Mouse (Mus musculus) liver, embryonic 16.5 days (tissue): Measurements from ENCODE around the gene Smarca2. TPM values are rescaled to one million over a fixed set of nuclear protein-coding genes. Genes with fewer than 3 reads are reported as not detected.
"Not testable (repeated sequence)": the region's sequence is repeated elsewhere in the genome, so short reads cannot be mapped to it uniquely, and the experiment has no call there.

Source experiments
- ATAC-seq: fragments of 200-750 bp; cut with Nextera tagmentation; 2 replicates; pipeline ENCODE4 v1.8.0; 2017; ENCODE audit warnings: low read depth, mild to moderate bottlenecking, moderate number of reproducible peaks, moderate library complexity
- H3K27ac ChIP-seq: fragments of 300-500 bp; sonication (generic); 2 replicates; pipeline ENCODE4 v1.5.1; 2014; ENCODE audit warnings: mild to moderate bottlenecking, low read length
- H3K27me3 ChIP-seq: fragments of 300-500 bp; sonication (generic); 2 replicates; pipeline ENCODE4 v1.6.1; 2014; ENCODE audit warnings: low read depth, low read length, mixed read lengths; ENCODE audit not compliant: control insufficient read depth, insufficient read depth
- H3K36me3 ChIP-seq: fragments of 300-500 bp; sonication (generic); 2 replicates; pipeline ENCODE4 v1.6.1; 2014; ENCODE audit warnings: mild to moderate bottlenecking; ENCODE audit not compliant: control insufficient read depth, insufficient read depth
- H3K4me1 ChIP-seq: fragments of 300-500 bp; sonication (generic); 2 replicates; pipeline ENCODE4 v1.6.1; 2014; ENCODE audit warnings: low read depth, low read length, mixed read lengths; ENCODE audit not compliant: control insufficient read depth
- H3K4me2 ChIP-seq: fragments of 300-500 bp; sonication (generic); 2 replicates; pipeline ENCODE4 v1.6.1; 2014; ENCODE audit warnings: low read depth, low read length, mixed read lengths
- H3K4me3 ChIP-seq: fragments of 300-500 bp; sonication (generic); 2 replicates; pipeline ENCODE4 v1.5.1; 2014; ENCODE audit warnings: low read depth, mild to moderate bottlenecking, low read length
- H3K9ac ChIP-seq: fragments of 300-500 bp; sonication (generic); 2 replicates; pipeline ENCODE4 v1.6.1; 2014; ENCODE audit warnings: low read depth, low read length
- H3K9me3 ChIP-seq: fragments of 300-500 bp; sonication (generic); replicated peaks from 2 replicates; pipeline ENCODE4 v1.6.1; 2016; ENCODE audit warnings: low read length; ENCODE audit not compliant: control insufficient read depth
- WGBS: fragments of 180-500 bp; shearing (Covaris S2); extraction: QIAGEN DNeasy Blood & Tissue Kit; methylation state at CpG from one replicate; pipeline ENCODE4 v1.1.7; 2014; ENCODE audit not compliant: insufficient replicate concordance; 5-methylcytosine and 5-hydroxymethylcytosine counted together
- polyA plus RNA-seq: library from polyadenylated mRNA; unstranded; fragments of >200 nt; fragmentation: Nextera tagmentation; extraction: Ambion mirVana; gene quantifications from 2 replicates; pipeline ENCODE4 v1.2.1, GENCODE M21; 2015

Gene Smarca2
- polyA plus RNA-seq, 1 experiment from 2014 or later: 5.4 TPM

DNA sequence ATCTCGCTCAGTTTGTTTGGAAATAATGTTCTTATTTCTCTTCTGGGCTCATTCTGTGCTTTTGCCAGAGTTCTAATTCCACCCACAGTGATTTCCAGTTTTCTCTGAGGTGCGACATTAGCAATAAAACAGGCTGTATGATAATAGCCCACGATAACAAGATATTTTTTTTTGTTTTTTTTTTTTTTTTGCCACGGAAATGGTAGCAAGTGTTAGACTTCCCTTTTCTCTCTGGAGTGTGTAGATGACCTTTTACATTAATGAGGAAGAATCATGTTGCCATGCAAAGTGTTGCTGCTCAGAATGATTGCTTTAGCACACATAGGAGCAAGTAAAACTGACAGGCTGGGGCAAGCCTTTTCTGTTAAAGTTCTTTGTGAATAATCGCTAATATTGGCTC lies 61.5 kb downstream of the Smarca2 start:
- Histone ChIP-seq H3K27me3 (no peaks in the 10 kb centered on the region), H3K36me3 (no peaks in the 10 kb centered on the region), H3K27ac (no peak overlapping the region), H3K9me3 (no peaks in the 10 kb centered on the region), H3K4me1 (no peaks in the 10 kb centered on the region), H3K9ac (no peak overlapping the region), H3K4me2 (no peak overlapping the region), H3K4me3 (no peak overlapping the region)
- 35% methylated on average over 5 of the region's 5 CpGs for WGBS
- ATAC-seq: no peak

DNA sequence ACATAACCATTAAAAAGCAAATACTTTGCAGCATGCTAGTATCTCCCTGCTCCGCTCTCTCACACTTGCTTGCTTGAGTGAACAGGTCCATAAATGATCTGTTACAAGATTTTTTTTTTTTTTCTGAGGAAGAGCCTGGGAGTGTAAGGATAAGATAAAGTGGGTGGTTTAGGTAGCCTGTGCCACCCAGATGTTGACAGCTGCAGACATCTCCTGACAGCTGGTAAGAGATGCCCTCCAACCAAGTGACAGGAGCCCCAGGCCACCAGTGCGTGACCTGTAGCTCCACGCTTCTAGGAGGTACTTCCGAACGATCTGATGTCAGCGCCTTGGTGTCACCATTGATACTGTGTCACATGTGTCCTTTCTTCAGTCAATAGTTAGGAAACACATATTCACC lies 65.2 kb downstream of the Smarca2 start:
- no peak overlapping the region for H3K9ac ChIP-seq
- WGBS: 52% methylated on average over 6 of the region's 6 CpGs
- peak; percentile 66 for ATAC-seq
- H3K27me3 ChIP-seq: no peaks in the 10 kb centered on the region
- H3K4me1 ChIP-seq: no peaks in the 10 kb centered on the region
- no peaks in the 10 kb centered on the region for H3K36me3 ChIP-seq
- no peak overlapping the region for H3K4me2 ChIP-seq
- H3K9me3 ChIP-seq: no peaks in the 10 kb centered on the region
- H3K27ac ChIP-seq: no peak overlapping the region
- H3K4me3 ChIP-seq: no peak overlapping the region

DNA sequence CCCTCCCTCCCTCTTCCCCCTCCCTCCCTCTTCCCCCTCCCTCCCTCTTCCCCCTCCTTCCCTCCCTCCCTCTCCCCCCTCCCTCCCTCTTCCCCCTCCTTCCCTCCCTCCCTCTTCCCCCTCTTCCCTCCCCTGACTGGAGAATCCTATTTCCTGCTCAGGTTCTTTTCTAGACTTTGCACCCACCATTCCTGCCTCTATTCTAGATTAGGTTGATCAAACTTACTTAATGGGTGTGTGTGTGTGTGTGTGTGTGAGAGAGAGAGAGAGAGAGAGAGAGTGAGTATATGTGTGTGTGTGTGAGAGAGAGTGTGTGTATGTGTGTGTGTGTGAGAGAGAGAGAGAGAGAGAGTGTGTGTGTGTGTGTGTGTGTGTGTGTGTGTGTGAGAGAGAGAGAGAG lies 66.6 kb downstream of the Smarca2 start:
- H3K36me3 ChIP-seq, H3K27me3 ChIP-seq, H3K9me3 ChIP-seq, ATAC-seq, H3K4me3 ChIP-seq, H3K9ac ChIP-seq, H3K4me2 ChIP-seq, H3K4me1 ChIP-seq, H3K27ac ChIP-seq: not testable (repeated sequence)

DNA sequence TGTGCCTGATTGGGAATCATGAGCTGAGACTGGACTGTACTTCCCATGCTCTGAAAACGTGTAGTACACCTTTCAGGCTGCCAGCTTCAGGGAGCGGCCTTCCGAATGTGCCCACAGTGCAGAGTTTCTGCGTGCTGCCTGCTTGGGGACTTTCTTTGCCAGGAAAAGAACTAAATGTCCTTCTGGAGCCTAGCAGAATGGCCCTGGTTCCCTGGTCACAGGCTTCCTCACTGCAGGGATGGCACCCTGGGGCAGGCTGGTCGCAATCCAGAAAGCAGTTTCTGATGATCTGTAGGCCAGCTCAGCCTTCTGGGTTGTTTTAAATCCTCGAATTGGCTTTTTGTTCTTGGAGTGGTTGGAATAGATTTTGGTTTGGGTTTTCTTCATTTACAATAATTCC lies 71.1 kb downstream of the Smarca2 start:
- ATAC-seq: no peak
- Histone ChIP-seq H3K9ac (no peak overlapping the region), H3K27me3 (no peaks in the 10 kb centered on the region), H3K4me1 (no peaks in the 10 kb centered on the region), H3K27ac (no peak overlapping the region), H3K4me3 (no peak overlapping the region), H3K4me2 (no peak overlapping the region), H3K9me3 (no peaks in the 10 kb centered on the region), H3K36me3 (no peaks in the 10 kb centered on the region)
- WGBS: 62% methylated on average over 6 of the region's 6 CpGs

DNA sequence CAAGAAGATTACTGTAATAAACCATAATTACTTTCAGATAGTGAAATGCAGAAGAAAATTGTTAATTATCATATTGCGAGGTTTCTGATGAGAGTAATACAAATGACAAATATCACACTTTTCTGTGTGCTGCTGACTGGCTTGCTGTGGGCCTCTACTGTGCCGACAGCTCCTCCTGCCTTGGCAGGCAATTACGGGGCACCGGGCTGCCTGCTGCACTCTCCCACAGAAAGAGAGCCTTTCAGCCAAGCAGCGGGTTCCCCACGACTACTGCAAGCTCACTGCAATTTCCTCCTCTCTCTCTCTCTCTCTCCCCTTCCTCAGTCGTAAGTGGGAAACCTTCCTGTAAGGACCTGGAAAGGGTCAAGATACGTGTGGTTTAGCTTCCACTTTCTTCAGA lies 73.7 kb downstream of the Smarca2 start:
- no peak for ATAC-seq
- H3K4me2 ChIP-seq: no peak overlapping the region
- no peaks in the 10 kb centered on the region for H3K27me3 ChIP-seq
- no peak overlapping the region for H3K4me3 ChIP-seq
- no peak overlapping the region for H3K9ac ChIP-seq
- no peaks in the 10 kb centered on the region for H3K9me3 ChIP-seq
- no peaks in the 10 kb centered on the region for H3K4me1 ChIP-seq
- WGBS: 58% methylated on average over 8 of the region's 8 CpGs
- no peaks in the 10 kb centered on the region for H3K36me3 ChIP-seq
- no peak overlapping the region for H3K27ac ChIP-seq

DNA sequence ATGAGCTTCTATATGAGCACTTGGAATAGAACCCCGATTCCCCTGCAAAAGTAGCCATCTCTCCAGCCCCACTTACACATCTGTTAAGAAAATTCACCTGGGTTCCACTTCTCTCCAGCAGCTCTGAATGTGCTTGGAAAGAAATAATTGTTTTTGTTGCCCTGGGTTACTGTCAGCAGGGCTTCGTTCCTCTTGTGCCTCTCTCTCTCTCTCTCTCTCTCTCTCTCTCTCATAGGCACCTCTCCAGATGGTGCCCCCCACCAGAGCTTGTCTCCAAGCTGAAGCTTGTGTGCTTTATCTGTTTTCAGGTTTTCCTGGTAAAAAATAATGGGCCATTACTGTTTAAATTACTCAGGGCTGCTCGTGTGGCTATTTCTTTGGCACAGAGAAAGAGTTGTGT lies 74.8 kb downstream of the Smarca2 start:
- no peak for ATAC-seq
- Histone ChIP-seq H3K36me3 (no peaks in the 10 kb centered on the region), H3K27ac (no peak overlapping the region), H3K4me2 (no peak overlapping the region), H3K9ac (no peak overlapping the region), H3K27me3 (no peaks in the 10 kb centered on the region), H3K4me1 (no peaks in the 10 kb centered on the region), H3K4me3 (no peak overlapping the region), H3K9me3 (no peaks in the 10 kb centered on the region)
- WGBS: 59% methylated on average over 3 of the region's 3 CpGs

DNA sequence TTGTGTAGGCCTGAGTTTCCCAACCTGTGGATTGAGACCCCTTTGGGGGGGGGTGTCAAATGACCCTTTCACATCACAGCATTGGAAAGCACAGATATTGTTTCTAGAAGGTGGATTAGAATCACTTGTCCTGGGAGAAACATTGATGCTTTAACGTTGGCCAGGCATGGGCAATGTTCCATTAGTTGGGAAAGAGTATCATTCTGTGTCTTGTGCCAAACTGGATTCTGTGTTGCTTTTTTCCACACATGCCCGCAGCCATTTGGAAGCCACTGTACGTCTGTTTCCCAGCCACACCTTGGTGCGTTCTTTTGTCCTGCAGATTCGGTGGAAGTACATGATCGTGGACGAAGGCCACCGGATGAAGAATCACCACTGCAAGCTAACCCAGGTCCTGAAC lies 76.7 kb downstream of the Smarca2 start:
- H3K4me3 ChIP-seq: no peak overlapping the region
- no peaks in the 10 kb centered on the region for H3K27me3 ChIP-seq
- H3K4me2 ChIP-seq: no peak overlapping the region
- WGBS: 80% methylated on average over 8 of the region's 8 CpGs
- no peaks in the 10 kb centered on the region for H3K4me1 ChIP-seq
- ATAC-seq: no peak
- no peak overlapping the region for H3K27ac ChIP-seq
- no peak overlapping the region for H3K9ac ChIP-seq
- no peaks in the 10 kb centered on the region for H3K9me3 ChIP-seq
- H3K36me3 ChIP-seq: no peaks in the 10 kb centered on the region

DNA sequence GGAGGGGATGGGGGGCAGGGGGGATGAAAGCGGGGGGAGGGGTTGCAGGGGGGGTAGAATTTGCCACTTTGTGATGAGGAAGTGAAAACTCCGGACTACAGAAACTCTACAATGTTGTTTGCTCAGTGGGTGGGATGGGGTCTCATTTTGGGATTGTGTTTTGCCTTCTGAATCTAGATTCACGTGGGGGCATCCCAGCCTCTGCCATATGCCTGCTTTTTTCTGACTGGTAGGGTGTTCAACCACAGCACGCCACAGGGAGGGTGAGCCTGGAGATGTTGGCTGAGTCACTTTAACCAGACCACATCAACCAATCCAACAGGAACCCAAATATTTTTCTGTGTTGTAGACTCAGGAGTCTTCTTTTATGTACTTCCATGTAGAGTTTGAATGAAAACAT lies 77.3 kb downstream of the Smarca2 start:
- no peak for ATAC-seq
- 69% methylated on average over 4 of the region's 4 CpGs for WGBS
- no peak overlapping the region for H3K4me2 ChIP-seq
- no peaks in the 10 kb centered on the region for H3K36me3 ChIP-seq
- H3K27me3 ChIP-seq: no peaks in the 10 kb centered on the region
- no peaks in the 10 kb centered on the region for H3K9me3 ChIP-seq
- H3K9ac ChIP-seq: no peak overlapping the region
- no peak overlapping the region for H3K27ac ChIP-seq
- no peak overlapping the region for H3K4me3 ChIP-seq
- no peaks in the 10 kb centered on the region for H3K4me1 ChIP-seq

DNA sequence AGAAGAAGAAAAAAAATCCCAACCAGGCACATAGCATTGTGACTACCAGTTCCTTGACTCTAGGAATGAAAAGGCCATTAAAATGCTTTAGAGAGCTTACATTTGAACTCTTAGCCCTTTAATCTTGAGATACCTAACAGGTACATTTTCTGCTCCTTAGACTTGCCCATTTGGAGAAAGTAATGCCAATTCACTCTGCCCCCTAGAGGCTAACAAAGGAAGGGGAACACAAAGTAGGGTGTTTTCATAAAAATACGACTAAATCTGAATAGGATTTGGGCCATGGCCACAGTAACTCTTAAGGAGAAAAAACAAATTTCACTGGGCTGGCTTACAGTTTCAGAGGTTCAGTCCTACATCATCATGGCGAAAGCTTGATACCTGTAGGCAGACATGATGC lies 77.9 kb downstream of the Smarca2 start:
- no peak for ATAC-seq
- Histone ChIP-seq H3K9me3 (no peaks in the 10 kb centered on the region), H3K4me1 (no peaks in the 10 kb centered on the region), H3K27ac (no peak overlapping the region), H3K4me3 (no peak overlapping the region), H3K4me2 (no peak overlapping the region), H3K36me3 (no peaks in the 10 kb centered on the region), H3K9ac (no peak overlapping the region), H3K27me3 (no peaks in the 10 kb centered on the region)
- 72% methylated on average over 2 of the region's 2 CpGs for WGBS

DNA sequence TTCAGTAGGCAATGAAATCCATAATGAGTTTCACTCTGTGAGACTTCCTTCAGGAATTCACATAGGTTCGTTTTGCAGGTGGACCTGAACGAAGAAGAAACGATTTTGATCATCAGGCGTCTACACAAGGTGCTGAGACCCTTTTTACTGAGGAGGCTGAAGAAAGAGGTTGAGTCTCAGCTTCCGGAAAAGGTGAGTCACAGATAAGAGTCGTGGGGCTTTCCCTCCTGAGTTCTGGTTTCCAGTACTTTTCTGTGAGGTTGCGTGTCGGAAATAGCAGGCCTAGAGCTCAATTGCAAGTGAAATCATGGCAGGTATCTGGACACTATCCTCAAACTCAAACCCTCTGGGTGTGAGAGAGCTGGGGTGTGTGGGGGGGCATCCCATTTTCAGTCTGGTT lies 78.9 kb downstream of the Smarca2 start:
- Histone ChIP-seq H3K27me3 (no peaks in the 10 kb centered on the region), H3K36me3 (no peaks in the 10 kb centered on the region), H3K4me1 (no peaks in the 10 kb centered on the region), H3K27ac (no peak overlapping the region), H3K9me3 (no peaks in the 10 kb centered on the region), H3K9ac (no peak overlapping the region), H3K4me3 (no peak overlapping the region), H3K4me2 (no peak overlapping the region)
- ATAC-seq: no peak
- WGBS: 68% methylated on average over 8 of the region's 8 CpGs
